Mouse (Mus musculus): Measurements from ENCODE around the gene Sft2d2.

GRCm38 (mm10) chr1:165200748-165201147, 6.5 kb upstream of the Sft2d2 start:
- TF ChIP-seq CTCF (IDR thresholded peaks at IDR 0.05; ENCODE audit: control insufficient read depth, insufficient read depth, insufficient replicate concordance, low read depth, low read length) (no peak), POLR2A (IDR thresholded peaks at IDR 0.05; ENCODE audit: control insufficient read depth, low read depth, low read length) (no peak)
